Mouse (Mus musculus): ENCODE data around the gene Ttc39a.

DNA sequence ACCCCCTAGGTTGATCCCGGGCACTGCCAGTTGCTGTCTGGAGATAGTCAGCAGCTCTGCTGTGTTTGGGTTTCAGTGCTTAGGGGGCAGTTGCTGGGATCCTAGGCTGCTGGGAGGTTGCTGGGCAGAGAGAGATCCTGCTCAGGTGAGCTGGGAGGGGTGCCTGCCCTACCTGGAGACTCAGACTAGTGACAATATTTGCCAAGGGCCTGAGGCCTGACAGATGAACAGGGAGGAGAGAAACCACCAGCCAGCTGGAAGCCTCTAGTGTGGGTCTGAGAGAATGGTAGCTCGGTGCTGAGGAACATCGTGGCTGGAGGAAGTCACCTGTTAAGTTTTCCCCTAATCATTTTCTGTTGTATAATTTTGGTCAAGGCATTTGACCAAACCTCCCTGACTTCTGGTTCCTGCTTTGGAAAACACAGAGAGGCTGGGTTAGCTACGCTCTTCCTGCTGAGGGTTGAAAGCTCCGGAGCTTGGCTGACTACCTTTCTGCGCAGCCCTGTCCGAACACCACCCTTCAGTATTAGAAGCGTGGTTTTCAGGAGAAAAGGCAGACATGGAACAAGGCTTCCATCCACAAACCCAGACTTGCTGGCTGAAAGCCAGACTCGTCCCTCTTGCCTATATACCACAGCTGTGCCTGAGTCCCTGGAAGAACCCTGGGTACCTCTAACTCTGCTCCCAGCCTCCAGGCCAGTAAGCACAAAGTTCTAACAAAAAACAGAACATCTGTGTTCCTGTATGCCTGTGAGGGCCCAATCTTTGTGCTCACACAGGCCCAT, 1.5 kb downstream of the Ttc39a start:
- TF ChIP-seq ZC3H11A (IDR thresholded peaks at IDR 0.05; ENCODE audit: low read depth, low read length) (no peak), PAX5 (IDR thresholded peaks at IDR 0.05; ENCODE audit: low read length) (no peak), POLR2A (IDR thresholded peaks at IDR 0.05; ENCODE audit: low read depth, low read length) (no peak), MAX (IDR thresholded peaks at IDR 0.05; ENCODE audit: low read length) (no peak), MXI1 (IDR thresholded peaks at IDR 0.05; ENCODE audit: low read depth, low read length) (no peak), MYC (IDR thresholded peaks at IDR 0.05; ENCODE audit: low read depth, low read length) (no peak)

Measured in CH12.LX (cell line).